In genomic region chrX:36816368-36816899, GRCm38 (mm10) we compare ENCODE assay signal across 9 mouse cellular contexts. TPM values are rescaled to one million over a fixed set of nuclear protein-coding genes. Genes with fewer than 3 reads are reported as not detected.
DNase-seq lines count a peak whose midpoint lies in the region; ATAC-seq and TF ChIP-seq lines count a peak whose summit lies in the region.
"Had no signal": no experiment of that assay in that cellular context is flagged by ENCODE, and none has a peak within 500 bp of the region (broad histone marks: within the 10 kb centered on the region; RNA-seq: fewer than 3 reads in every experiment).

No protein-coding gene starts in this region.

- H3K27me3 ChIP-seq in kidney, embryonic 16.5 days (ENCODE audit: insufficient read depth, low read length): no peaks in the 10 kb centered on the region
- H3K27me3 ChIP-seq in embryonic facial prominence, embryonic 15.5 days: no peaks in the 10 kb centered on the region
- H3K27me3 ChIP-seq in intestine, postnatal 0 days (replicated peaks; ENCODE audit: control insufficient read depth, insufficient read depth, low read length): no peaks in the 10 kb centered on the region

- H3K4me1 ChIP-seq in kidney, embryonic 16.5 days (ENCODE audit: insufficient read depth, low read length): 0 out of 2 replicates have a peak, but pooled peaks cover 11% of the 10 kb centered on the region
- no peaks in the 10 kb centered on the region for H3K4me1 ChIP-seq in embryonic facial prominence, embryonic 15.5 days
- H3K4me1 ChIP-seq in intestine, postnatal 0 days (replicated peaks; ENCODE audit: control insufficient read depth, insufficient read depth, low read length): no peaks in the 10 kb centered on the region

- no peak overlapping the region; the same call in 1 of the 2 replicates for H3K9ac ChIP-seq in kidney, embryonic 16.5 days (replicated peaks; ENCODE audit: low read length)
- no peak overlapping the region for H3K9ac ChIP-seq in embryonic facial prominence, embryonic 15.5 days
- no peak overlapping the region for H3K9ac ChIP-seq in intestine, postnatal 0 days (ENCODE audit: low read depth, low read length)

- ATAC-seq in kidney, embryonic 16.5 days (ENCODE audit: low FRiP score, low TSS enrichment): peak; percentile 21
- no peak for ATAC-seq in embryonic facial prominence, embryonic 15.5 days (ENCODE audit: insufficient number of reproducible peaks, low FRiP score, low TSS enrichment, low read depth)
- no peak for ATAC-seq in intestine, postnatal 0 days
- ATAC-seq in granulocyte monocyte progenitor cell, adult 5-6 weeks (replicated peaks; ENCODE audit: poor library complexity, severe bottlenecking): no peak

- no peaks in the 10 kb centered on the region for H3K9me3 ChIP-seq in kidney, embryonic 16.5 days (ENCODE audit: low read length)
- H3K9me3 ChIP-seq in embryonic facial prominence, embryonic 15.5 days (replicated peaks): no peaks in the 10 kb centered on the region
- H3K9me3 ChIP-seq in intestine, postnatal 0 days (ENCODE audit: control insufficient read depth): no peaks in the 10 kb centered on the region

- peak overlapping the region; percentile 49 for H3K4me2 ChIP-seq in kidney, embryonic 16.5 days (replicated peaks; ENCODE audit: low read depth, low read length)
- H3K4me2 ChIP-seq in embryonic facial prominence, embryonic 15.5 days (replicated peaks): peak overlapping the region; percentile 36; the same call in 1 of the 2 replicates
- H3K4me2 ChIP-seq in intestine, postnatal 0 days (replicated peaks; ENCODE audit: low read depth): no peak overlapping the region

- 38% methylated on average over 8 of the region's 8 CpGs for WGBS in kidney, embryonic 16.5 days
- WGBS in embryonic facial prominence, embryonic 15.5 days: 28% methylated on average over 8 of the region's 8 CpGs
- 33% methylated on average over 8 of the region's 8 CpGs for WGBS in intestine, postnatal 0 days

- no peaks in the 10 kb centered on the region for H3K36me3 ChIP-seq in kidney, embryonic 16.5 days (ENCODE audit: insufficient read depth, low read length)
- no peaks in the 10 kb centered on the region for H3K36me3 ChIP-seq in embryonic facial prominence, embryonic 15.5 days
- H3K36me3 ChIP-seq in intestine, postnatal 0 days (ENCODE audit: control insufficient read depth, insufficient read depth): no peaks in the 10 kb centered on the region

- H3K4me3 ChIP-seq in kidney, embryonic 16.5 days (ENCODE audit: low read length): peak overlapping the region; percentile 24
- 0 out of 2 replicates have a peak overlapping the region, but pooled peaks have one; percentile 7 for H3K4me3 ChIP-seq in embryonic facial prominence, embryonic 15.5 days (replicated peaks)
- no peak overlapping the region for H3K4me3 ChIP-seq in intestine, postnatal 0 days (ENCODE audit: low read depth, low read length)

- intact Hi-C loops in gastrocnemius, postnatal 14 days (cut with DNase I; ENCODE audit: low total_unique reads): no loop called here

- no peak for TF ChIP-seq CTCF in intestine, postnatal 0 days (IDR thresholded peaks at IDR 0.05; ENCODE audit: low read depth)

- no peak for DNase-seq in kidney, adult 11 months
- DNase-seq in retina, embryonic 14.5 days (ENCODE audit: low spot score): peak; percentile 17
- no peak for DNase-seq in gastrocnemius, postnatal 14 days
- DNase-seq in layer of hippocampus, adult 9-10 months (ENCODE audit: low spot score): no peak
- DNase-seq: layer of hippocampus, postnatal 36 days had no signal

- H3K27ac ChIP-seq in kidney, embryonic 16.5 days (ENCODE audit: low read length): peak overlapping the region; percentile 91
- H3K27ac ChIP-seq in embryonic facial prominence, embryonic 15.5 days (replicated peaks): no peak overlapping the region
- peak overlapping the region; percentile 37 for H3K27ac ChIP-seq in intestine, postnatal 0 days (ENCODE audit: low read depth, low read length)

RNA-seq across cellular contexts. Expression of gene Slc25a5, which starts 21.0 kb away (rescaled TPM):
- polyA plus RNA-seq in kidney, embryonic 16.5 days (2015; fragmentation: Nextera tagmentation; extraction: Ambion mirVana): 924 and 964 TPM in 2 replicates
- polyA plus RNA-seq in embryonic facial prominence, embryonic 15.5 days (2015; fragmentation: Nextera tagmentation; extraction: Ambion mirVana): 504 and 542 TPM in 2 replicates
- polyA plus RNA-seq in intestine, postnatal 0 days (2015; fragmentation: Nextera tagmentation; extraction: Ambion mirVana): 1,696 and 1,837 TPM in 2 replicates
- 933 and 1,044 TPM in 2 replicates for total RNA-seq in granulocyte monocyte progenitor cell, adult 5-6 weeks (2014; fragmentation: Nextera tagmentation)
- total RNA-seq in granulocyte monocyte progenitor cell, adult 5-6 weeks (2017): 865 and 1,012 TPM in 2 replicates
- 100 to 1,000 TPM; 163 to 168 TPM for total RNA-seq in gastrocnemius, postnatal 14 days (2021)

RNA-seq across cellular contexts. Expression of gene Ube2a, which starts 57.3 kb away (rescaled TPM):
- 116 and 118 TPM in 2 replicates for polyA plus RNA-seq in kidney, embryonic 16.5 days (2015; fragmentation: Nextera tagmentation; extraction: Ambion mirVana)
- 112 and 119 TPM in 2 replicates for polyA plus RNA-seq in embryonic facial prominence, embryonic 15.5 days (2015; fragmentation: Nextera tagmentation; extraction: Ambion mirVana)
- 153 and 168 TPM in 2 replicates for polyA plus RNA-seq in intestine, postnatal 0 days (2015; fragmentation: Nextera tagmentation; extraction: Ambion mirVana)
- 108 and 126 TPM in 2 replicates for total RNA-seq in granulocyte monocyte progenitor cell, adult 5-6 weeks (2014; fragmentation: Nextera tagmentation)
- 12.7 and 28.0 TPM in 2 replicates for total RNA-seq in granulocyte monocyte progenitor cell, adult 5-6 weeks (2017)
- total RNA-seq in gastrocnemius, postnatal 14 days (2021): 10 to 100 TPM; 36.8 to 38.6 TPM

RNA-seq across cellular contexts. Expression of gene C330007P06Rik, which starts 57.5 kb away (rescaled TPM):
- polyA plus RNA-seq in kidney, embryonic 16.5 days (2015; fragmentation: Nextera tagmentation; extraction: Ambion mirVana): 29.5 and 33.9 TPM in 2 replicates
- 30.1 and 33.2 TPM in 2 replicates for polyA plus RNA-seq in embryonic facial prominence, embryonic 15.5 days (2015; fragmentation: Nextera tagmentation; extraction: Ambion mirVana)
- 17.8 and 18.1 TPM in 2 replicates for polyA plus RNA-seq in intestine, postnatal 0 days (2015; fragmentation: Nextera tagmentation; extraction: Ambion mirVana)
- 26.3 and 26.8 TPM in 2 replicates for total RNA-seq in granulocyte monocyte progenitor cell, adult 5-6 weeks (2014; fragmentation: Nextera tagmentation)
- 70.1 and 71.1 TPM in 2 replicates for total RNA-seq in granulocyte monocyte progenitor cell, adult 5-6 weeks (2017)
- total RNA-seq in gastrocnemius, postnatal 14 days (2021): 10 to 100 TPM; 11.3 to 11.7 TPM
